Mouse (Mus musculus) left cerebral cortex, adult 2 months (tissue): ENCODE data around the gene Med4. TPM values are rescaled to one million over a fixed set of nuclear protein-coding genes. Genes with fewer than 3 reads are reported as not detected.

Source experiments
- DNase-seq, 2 experiments: peaks; one replicate each; pipeline ENCODE4 v3.0.0; 2021 to 2022; ENCODE audit warnings: low spot score in 2 of 2, mixed read lengths in 1 of 2; ENCODE audit errors: extremely low spot score in 1 of 2
- H3K27ac ChIP-seq: fragments of 200-600 bp; 2 replicates; pipeline ENCODE4 v1.8.1; 2022
- H3K4me3 ChIP-seq: fragments of 200-600 bp; 2 replicates; pipeline ENCODE4 v1.8.1; 2022
- CTCF ChIP-seq: fragments of 200-600 bp; IDR thresholded peaks from 2 replicates; pipeline ENCODE4 v1.8.1; 2022; ENCODE audit warnings: antibody characterized with exemption, mild to moderate bottlenecking, moderate library complexity
- intact Hi-C: fragments of 180-260 bp; cut with DNase I; formaldehyde crosslinking; loops from one replicate; pipeline ENCODE4 v1.15.1; 2025
- long read RNA-seq, 2 experiments: library from polyadenylated mRNA; stranded (forward); transcript quantifications; one replicate each; pipeline ENCODE4 v2.0.0; 2021; ENCODE audit warnings: borderline mapping rate in 2 of 2
- total RNA-seq, 2 experiments: library from RNA; stranded (reverse); gene quantifications; 2 replicates each; pipeline ENCODE4 v1.2.3; 2021

Gene Med4
- 10 to 100 TPM; 26.6 to 26.9 TPM for total RNA-seq
- long read RNA-seq, experiment 1, transcript Med4-201 (7 exons, 1,328 nt): major isoform, 11 of 15 reads
- long read RNA-seq, experiment 1, partial matches to known transcripts: 3 of 15 reads
- long read RNA-seq, experiment 1, other reads (novel, unspliced or antisense): 0 of 15 reads
- long read RNA-seq, experiment 2, transcript Med4-201 (7 exons, 1,328 nt): major isoform, 16 of 21 reads
- long read RNA-seq, experiment 2, partial matches to known transcripts: 3 of 21 reads
- long read RNA-seq, experiment 2, other reads (novel, unspliced or antisense): 1 of 21 reads

DNA sequence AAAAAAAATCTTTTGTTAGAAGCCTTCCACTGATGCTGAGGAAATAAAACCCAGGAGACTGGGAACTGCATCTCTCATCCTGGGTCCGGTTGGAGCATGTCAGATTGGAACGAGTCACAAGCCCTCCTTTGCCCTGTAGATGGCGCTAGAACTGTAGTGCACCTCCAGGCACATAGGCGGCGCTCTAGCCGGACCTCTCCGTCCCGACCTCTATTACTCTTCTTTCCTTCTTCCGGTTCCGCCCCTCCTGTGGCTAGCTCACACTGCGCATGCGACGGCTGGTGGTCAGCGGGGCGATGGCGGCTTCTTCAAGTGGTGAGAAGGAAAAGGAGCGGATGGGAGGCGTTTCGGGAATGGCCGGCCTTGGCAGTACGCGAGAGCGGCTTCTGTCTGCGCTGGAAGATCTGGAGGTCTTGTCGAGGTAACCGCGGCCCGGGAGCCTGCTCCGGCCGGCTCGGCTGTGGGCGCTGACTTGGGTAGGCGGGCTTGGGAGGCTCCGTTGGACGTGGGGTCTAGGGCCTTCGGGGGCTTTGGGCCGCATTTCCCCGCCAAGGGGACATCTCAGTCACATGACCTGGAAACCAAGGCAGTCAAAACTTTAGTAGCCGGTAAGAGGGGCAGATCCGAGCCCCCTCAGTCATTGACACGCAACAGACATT, at the start of gene Med4:
Gene Med4 (plus strand): TSS at position 261 of the 659 bp plus-strand sequence.
- intact Hi-C loops: loop anchor here (2.0 to 10.0 kb wide), 3 partner anchors 15 to 405 kb away; partner anchors contain the start of genes Itm2b and Sucla2
- Histone ChIP-seq H3K27ac (peak within 1 kb of the TSS; percentile 41; the same call in 1 of the 2 replicates), H3K4me3 (peak within 1 kb of the TSS; percentile 85)
- peak; percentile 93 to 98 for DNase-seq
- TF ChIP-seq CTCF: peak; percentile 100

DNA sequence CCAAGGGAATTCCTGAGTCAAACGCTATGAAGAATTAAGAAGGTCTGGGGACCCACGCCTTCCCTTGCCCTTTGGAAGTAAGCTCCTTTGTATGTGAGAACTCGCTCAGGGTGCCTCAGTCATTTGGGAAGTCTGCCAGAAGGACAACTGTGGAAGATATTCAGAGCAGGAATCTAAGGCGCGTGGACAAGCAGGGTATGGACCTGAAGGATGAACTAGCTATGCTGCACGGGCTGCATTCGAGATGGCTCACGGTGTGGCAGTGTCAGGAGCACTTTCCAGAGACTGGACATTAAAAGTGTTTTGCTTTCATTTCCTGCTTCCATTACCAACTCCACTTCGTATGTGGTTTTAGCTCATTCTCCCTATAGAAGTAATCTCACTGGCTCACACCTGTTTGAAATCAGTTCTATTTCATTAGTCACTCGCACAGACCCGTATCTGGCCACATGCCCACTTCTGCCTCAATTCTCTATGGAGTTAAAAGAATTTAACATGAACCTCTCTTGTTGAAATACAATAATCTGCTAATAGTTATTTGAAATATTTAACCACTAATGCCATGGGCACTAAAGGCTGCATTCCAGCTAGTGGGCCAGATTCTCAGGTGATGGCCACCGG, 49.2 kb upstream of the Med4 start:
- DNase-seq: no peak
- intact Hi-C loops: no loop called here
- no peak for TF ChIP-seq CTCF

DNA sequence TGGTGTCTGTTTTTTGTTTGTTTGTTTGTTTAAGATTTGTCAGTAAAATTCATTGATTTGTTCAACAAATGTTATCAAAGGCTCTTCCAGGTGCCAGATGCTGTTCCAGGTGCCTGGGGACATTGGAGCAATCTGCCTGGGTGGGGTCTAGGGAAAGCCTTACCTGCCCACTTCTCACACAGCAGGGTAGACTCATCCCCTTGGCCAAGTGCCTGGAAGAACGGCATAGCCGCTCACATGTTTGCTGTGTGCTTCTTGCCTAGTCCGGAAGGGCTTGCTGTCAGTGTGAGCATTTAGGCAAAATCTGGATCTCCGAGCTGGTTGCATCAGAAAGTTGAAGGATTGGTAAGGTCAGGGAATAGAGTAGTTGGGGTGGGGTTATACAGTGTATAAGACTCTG, 47.6 kb upstream of the Med4 start:
- intact Hi-C loops: no loop called here
- no peak overlapping the region for H3K4me3 ChIP-seq
- TF ChIP-seq CTCF: no peak
- DNase-seq: no peak
- no peak overlapping the region for H3K27ac ChIP-seq

More for the DNA sequence above, 49.2 kb upstream of the Med4 start:
- no peak overlapping the region for H3K27ac ChIP-seq
- no peak overlapping the region for H3K4me3 ChIP-seq

DNA sequence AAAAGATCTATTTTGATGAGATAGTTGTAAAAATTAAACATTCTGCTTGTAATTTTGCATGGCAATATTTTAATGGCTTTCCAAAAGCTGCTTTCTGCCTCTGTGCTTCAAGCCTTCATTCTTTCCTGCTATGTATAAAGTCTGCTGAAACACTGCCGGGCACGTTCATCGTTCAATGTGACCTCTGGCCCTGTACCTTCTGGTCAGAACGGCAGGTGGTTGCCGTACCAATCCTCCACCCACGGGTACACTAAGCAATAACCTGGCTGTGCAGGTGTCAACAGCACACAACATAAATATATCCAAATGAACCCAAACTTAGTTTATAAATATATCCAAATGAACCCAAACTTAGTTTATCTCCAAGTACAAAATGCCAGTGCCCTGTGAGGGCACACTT, 42.1 kb upstream of the Med4 start:
- intact Hi-C loops: no loop called here
- no peak for DNase-seq

DNA sequence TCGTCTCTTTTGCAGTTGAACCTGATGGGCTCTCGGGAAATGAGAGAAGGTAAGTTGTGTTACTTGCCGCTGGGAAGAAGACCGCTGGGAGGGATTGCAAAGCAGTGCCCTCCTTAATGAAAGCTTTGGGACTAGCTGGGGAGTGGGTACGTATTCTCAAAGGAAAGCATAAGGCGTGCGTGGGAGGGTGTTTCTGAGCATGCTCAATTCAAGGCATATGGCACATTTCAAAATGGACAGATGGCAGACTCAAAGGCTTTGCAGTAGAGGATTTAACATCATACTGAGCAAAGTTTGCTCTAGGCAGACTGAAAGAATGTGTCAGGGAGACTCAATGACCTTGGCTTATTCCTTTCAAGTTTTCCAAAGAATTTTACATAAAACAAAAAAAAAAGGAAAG, 40.3 kb upstream of the Med4 start:
- intact Hi-C loops: no loop called here
- Histone ChIP-seq H3K4me3 (no peak overlapping the region), H3K27ac (no peak overlapping the region)
- DNase-seq: peak; percentile 53 to 67
- TF ChIP-seq CTCF: no peak

More for the DNA sequence above, 42.1 kb upstream of the Med4 start:
- no peak for TF ChIP-seq CTCF
- H3K27ac ChIP-seq: no peak overlapping the region
- H3K4me3 ChIP-seq: no peak overlapping the region

DNA sequence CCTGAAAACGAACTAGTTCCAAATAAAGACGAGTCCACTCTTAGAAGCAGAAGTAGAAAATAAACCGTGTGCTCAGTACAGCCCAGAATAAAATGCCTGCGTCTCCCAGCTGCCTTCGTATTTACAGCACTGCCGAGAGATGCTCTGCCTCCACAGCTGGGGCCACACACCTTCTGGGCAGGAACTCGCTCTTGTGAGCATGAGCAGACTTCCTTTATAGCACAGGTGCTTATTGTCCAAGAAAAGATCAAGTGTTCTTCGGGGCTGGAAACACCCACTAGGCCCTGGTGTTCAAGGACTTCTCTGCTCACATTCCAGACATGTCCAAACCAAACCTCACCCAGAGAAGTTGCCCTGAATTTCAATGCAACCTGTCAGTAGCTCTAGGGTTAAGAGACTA, 39.2 kb upstream of the Med4 start:
- intact Hi-C loops: loop anchor here (5.0 kb wide), 1 partner anchor 363 kb away; no protein-coding TSS in a partner anchor
- no peak for TF ChIP-seq CTCF
- Histone ChIP-seq H3K27ac (peak overlapping the region; percentile 58), H3K4me3 (no peak overlapping the region)
- no peak for DNase-seq

DNA sequence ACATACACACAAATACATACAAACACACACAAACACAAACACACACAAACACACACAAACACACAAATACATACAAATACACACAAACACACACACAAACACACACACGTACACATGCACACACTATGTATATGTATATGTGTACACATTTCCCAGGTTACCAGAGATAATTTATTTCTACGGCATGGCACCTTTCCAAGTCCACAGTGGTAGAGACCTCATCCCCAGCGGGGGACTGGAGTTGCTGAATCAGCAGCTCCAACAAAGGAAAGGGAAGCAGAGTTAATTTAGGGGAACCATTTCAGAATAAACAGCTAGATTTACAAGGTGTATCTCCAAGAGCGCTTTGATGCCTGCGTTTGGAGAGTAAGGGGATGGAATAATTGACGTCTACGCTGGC, 37.6 kb upstream of the Med4 start:
- TF ChIP-seq CTCF: no peak
- no peak for DNase-seq
- Histone ChIP-seq H3K4me3 (no peak overlapping the region), H3K27ac (no peak overlapping the region)
- intact Hi-C loops: loop anchor here (5.0 kb wide), 1 partner anchor 365 kb away; no protein-coding TSS in a partner anchor

DNA sequence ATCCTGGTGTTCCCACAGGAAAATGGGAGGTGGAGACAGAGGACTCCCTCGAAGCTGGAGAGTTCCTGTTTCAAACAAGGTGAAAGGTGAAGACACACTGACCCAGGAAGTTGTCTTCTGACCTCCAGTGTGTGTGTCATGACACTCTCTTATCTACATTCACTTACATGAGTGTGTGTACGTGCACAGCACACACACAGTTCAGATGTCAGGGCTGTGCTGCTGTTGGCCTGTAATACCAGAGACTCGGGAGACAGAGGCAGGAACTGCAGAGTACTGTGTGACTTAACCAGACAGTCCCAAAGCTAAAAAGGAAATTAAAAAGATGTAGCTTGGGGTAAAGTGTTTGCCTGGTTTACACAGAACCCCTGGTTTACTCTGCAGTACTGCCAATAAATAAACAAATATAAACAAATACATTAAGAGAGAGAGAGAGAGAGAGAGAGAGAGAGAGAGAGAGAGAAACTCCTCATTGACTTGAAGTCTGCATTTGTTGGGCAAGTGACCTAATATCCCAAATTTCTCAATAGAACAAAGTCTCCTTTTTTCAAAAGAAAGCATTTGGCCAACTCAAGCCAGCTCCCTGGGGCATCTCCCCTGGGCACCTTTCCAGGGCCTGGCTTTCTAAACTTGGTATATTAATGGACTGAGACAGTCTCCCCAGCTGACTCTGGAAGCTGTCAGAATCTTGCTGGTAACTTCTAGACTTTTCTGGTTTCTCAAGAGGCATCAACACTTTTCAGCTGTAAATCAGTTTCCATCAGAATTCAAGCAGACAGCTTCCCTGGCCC, 36.0 kb upstream of the Med4 start:
- H3K27ac ChIP-seq: peak overlapping the region; percentile 30; the same call in 1 of the 2 replicates
- no peak for TF ChIP-seq CTCF
- intact Hi-C loops: loop anchor here (1.0 to 5.0 kb wide), 3 partner anchors 91 to 367 kb away; no protein-coding TSS in a partner anchor

DNA sequence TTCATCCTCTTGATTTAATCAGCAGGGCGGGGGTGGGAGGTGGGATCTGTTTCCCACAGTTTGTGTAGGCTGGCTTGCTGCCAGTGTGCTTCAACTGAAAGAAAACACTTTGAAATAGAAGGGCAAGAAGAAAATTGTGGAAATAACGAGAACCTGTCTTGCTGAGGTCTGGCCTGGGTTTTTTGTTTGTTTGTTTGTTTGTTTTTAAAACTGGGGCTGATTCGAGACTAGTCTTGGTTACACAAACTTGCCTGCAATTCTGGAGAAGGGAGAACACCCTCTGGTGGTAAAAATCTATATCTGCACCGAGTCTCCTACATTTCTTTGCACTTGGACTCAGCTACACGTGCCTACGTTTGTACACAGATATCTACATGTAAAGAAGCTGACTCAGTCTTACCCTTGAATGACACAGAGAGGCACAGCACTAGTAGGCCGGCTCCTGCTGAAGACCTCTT, 35.2 kb upstream of the Med4 start:
- peak; percentile 25 for DNase-seq
- intact Hi-C loops: loop anchor here (1.0 to 5.0 kb wide), 3 partner anchors 91 to 367 kb away; no protein-coding TSS in a partner anchor
- peak; percentile 75 for TF ChIP-seq CTCF
- Histone ChIP-seq H3K27ac (no peak overlapping the region; the same call in 1 of the 2 replicates), H3K4me3 (no peak overlapping the region)

More for the DNA sequence above, 36.0 kb upstream of the Med4 start:
- peak; percentile 22 to 41 for DNase-seq
- H3K4me3 ChIP-seq: no peak overlapping the region

DNA sequence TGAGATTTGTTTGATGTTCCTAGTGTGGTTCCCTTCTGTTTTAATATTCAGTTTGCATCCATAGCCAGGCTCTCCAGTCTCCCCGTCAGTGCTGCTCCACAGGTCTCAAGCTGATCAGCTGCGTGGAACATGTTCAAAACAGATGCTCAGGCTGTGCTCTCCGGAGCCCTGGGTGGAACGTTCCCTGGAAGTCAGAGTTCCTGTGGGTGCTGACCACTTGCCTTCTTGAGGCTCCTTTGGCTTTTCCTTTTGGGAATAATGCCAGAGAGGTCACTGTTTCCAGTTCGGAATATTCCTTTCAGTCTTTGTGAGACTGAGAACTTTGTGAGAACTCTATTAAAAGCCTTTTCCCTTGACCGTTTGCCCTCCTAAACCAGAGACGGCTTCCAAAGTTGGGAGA, 34.3 kb upstream of the Med4 start:
- DNase-seq: no peak
- Histone ChIP-seq H3K4me3 (no peak overlapping the region), H3K27ac (no peak overlapping the region; the same call in 1 of the 2 replicates)
- intact Hi-C loops: loop anchor here (2.0 kb wide), 1 partner anchor 149 kb away; no protein-coding TSS in a partner anchor
- TF ChIP-seq CTCF: no peak

DNA sequence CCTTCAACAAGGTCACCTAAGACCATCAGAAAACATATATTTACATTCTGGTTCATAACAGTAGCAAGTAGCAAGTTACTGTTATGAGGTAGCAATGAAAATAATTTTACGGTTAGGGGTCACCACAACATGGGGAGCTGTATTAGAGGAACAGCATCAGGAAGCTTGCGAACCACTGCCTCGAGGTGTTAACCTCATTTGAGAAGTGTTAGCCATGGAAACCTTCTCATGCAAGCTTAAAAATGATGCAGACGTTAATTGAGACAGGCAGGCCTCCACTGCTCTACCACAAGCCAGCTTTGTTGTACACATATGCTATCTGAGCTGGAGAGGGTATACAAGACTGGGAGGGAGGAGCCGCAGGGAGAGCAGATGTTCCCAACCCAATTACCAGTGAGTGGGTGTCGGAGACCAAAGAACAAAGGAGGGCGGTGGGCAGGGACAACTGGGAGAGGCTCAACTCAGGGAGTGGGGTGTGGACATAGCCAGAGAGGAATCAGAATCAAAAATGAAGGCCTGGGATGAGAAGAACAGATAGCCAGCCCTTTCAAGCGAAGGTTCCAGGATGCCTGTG, 33.4 kb upstream of the Med4 start:
- TF ChIP-seq CTCF: no peak
- Histone ChIP-seq H3K27ac (no peak overlapping the region), H3K4me3 (no peak overlapping the region)
- no peak for DNase-seq
- intact Hi-C loops: no loop called here
